Mouse (Mus musculus): ENCODE data around the gene 9030612E09Rik. TPM values are rescaled to one million over a fixed set of nuclear protein-coding genes. Genes with fewer than 3 reads are reported as not detected.
A peak's percentile ranks its signal among the peaks of the same experiment; 100 is the strongest.

9030612E09Rik gene
- total and polyA plus RNA-seq, 2 experiments from 2014 or later = 0.11 to 1.1 TPM

DNA sequence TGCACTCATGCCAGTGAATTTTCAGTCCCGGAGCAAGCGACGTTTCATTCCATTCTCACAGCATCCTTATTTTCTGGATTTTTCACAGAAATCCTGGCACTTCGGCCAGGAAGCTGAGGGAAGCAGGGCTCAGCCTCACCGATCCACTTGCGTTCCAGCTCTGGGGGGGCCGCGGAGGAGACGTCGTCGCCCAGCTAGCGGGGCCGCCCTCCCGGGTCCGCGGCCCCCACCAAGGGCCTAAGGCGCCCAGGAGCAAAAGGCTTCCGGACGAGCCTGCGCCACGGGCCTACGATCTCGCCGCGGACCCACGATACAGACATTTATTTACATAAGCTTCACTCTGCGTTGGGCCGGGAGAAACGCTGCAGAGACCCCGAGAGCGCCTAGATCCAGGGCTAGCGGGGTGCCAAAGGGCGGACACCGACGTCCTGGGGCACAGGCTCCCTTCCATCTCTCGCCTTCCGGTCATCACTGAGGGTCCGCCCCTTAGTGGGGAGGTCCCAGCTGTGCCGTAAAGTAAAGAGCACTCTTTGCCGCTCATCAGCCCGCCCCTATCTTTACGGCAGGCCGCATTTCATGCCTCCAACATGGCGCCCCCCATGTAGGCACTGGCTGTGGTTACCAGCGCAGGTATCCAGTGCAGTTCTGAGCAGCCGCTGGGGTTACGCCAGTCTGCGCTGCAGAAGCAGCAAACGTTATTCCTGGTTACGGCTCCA, 46.6 kb downstream of the 9030612E09Rik start, which contains the start of gene Pdss2:
Gene Pdss2, plus strand, starts transcription at position 577 of the 716 bp plus-strand sequence.
- TF ChIP-seq CTCF (IDR thresholded peaks at IDR 0.05; ENCODE audit: low read depth) (peak; percentile 29; the same call in 1 of the 2 replicates), EP300 (IDR thresholded peaks at IDR 0.05; ENCODE audit: low read depth) (peak; percentile 74; the same call in 1 of the 2 replicates)
- WGBS = under 1% methylated on average over 50 of the region's 50 CpGs

DNA sequence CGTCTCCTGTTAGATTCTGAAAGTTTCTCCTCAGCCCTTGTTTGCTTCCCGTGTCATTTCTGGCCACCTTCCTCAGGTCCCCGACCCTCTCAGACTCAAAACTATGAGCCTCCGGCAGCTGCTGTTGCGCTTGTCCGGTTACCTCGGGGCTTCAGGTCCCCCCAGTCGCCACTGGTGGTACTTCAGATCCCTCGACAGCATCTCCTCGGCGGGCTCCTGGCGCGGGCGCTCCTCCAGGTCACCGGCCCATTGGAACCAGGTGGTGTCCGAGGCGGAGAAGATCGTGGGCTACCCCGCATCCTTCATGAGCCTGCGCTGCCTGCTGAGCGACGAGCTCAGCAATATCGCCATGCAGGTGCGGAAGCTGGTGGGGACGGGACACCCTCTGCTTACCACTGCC, 47.2 kb downstream of the 9030612E09Rik start:
- TF ChIP-seq CTCF (IDR thresholded peaks at IDR 0.05; ENCODE audit: low read depth) = no peak
- TF ChIP-seq EP300 (IDR thresholded peaks at IDR 0.05; ENCODE audit: low read depth) = no peak
- H3K27ac ChIP-seq (ENCODE audit: low read depth) = peak overlapping the region; percentile 95
- peak overlapping the region; percentile 95 for H3K4me3 ChIP-seq (ENCODE audit: low read depth, low read length)
- 1% methylated on average over 25 of the region's 25 CpGs for WGBS
- H3K4me2 ChIP-seq (ENCODE audit: low read depth, low read length) = peak overlapping the region; percentile 93
- no peaks in the 10 kb centered on the region for H3K27me3 ChIP-seq (ENCODE audit: control insufficient read depth, insufficient read depth, low read length)
- DNase-seq (ENCODE audit: low spot score) (peak; percentile 10), ATAC-seq (ENCODE audit: insufficient read depth, low read depth) (peak; percentile 17)
- peaks cover 12% of the 10 kb centered on the region for H3K4me1 ChIP-seq (ENCODE audit: control insufficient read depth, insufficient read depth)
- peak overlapping the region; percentile 91 for H3K9ac ChIP-seq (replicated peaks; ENCODE audit: low read depth, low read length)
- H3K9me3 ChIP-seq (replicated peaks; ENCODE audit: control insufficient read depth, low read length) = no peaks in the 10 kb centered on the region
- H3K36me3 ChIP-seq (replicated peaks; ENCODE audit: control insufficient read depth, insufficient read depth, low read length) = no peaks in the 10 kb centered on the region

More for the DNA sequence above, 46.6 kb downstream of the 9030612E09Rik start, which contains the start of gene Pdss2:
- peak; percentile 98 for DNase-seq (ENCODE audit: low spot score)
- H3K36me3 ChIP-seq (replicated peaks; ENCODE audit: control insufficient read depth, insufficient read depth, low read length) = no peaks in the 10 kb centered on the region
- H3K9me3 ChIP-seq (replicated peaks; ENCODE audit: control insufficient read depth, low read length) = no peaks in the 10 kb centered on the region
- H3K4me2 ChIP-seq (ENCODE audit: low read depth, low read length) = peak within 1 kb of the TSS; percentile 93
- H3K4me3 ChIP-seq (ENCODE audit: low read depth, low read length) = peak within 1 kb of the TSS; percentile 95
- H3K27me3 ChIP-seq (ENCODE audit: control insufficient read depth, insufficient read depth, low read length) = no peaks in the 10 kb centered on the region
- peak within 1 kb of the TSS; percentile 95 for H3K27ac ChIP-seq (ENCODE audit: low read depth)
- ATAC-seq (ENCODE audit: insufficient read depth, low read depth) = peak; percentile 98
- H3K4me1 ChIP-seq (ENCODE audit: control insufficient read depth, insufficient read depth) = peaks cover 12% of the 10 kb centered on the region
- H3K9ac ChIP-seq (replicated peaks; ENCODE audit: low read depth, low read length) = peak within 1 kb of the TSS; percentile 91

DNA sequence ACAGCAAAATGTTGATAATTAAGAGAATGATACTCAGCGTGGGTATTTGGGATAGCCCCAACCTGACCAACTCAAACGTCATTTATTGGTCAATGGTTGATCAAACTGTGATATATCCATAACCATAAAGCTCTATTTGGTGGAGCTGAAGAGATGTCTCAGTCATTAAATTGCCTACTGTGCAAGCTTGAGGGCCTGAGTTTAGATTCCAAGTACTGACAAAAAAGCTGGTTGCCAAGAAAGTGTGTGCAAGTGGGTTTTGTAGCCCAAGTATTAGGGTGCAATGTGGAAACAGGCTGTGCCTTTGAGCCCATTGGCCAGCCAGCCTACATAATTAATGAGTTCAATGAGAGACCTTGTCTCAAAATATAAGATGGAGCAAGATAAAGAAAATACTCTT, 48.9 kb downstream of the 9030612E09Rik start:
- 85% methylated on average over 2 of the region's 2 CpGs for WGBS
- H3K9ac ChIP-seq (replicated peaks; ENCODE audit: low read depth, low read length) = no peak overlapping the region
- no peaks in the 10 kb centered on the region for H3K36me3 ChIP-seq (replicated peaks; ENCODE audit: control insufficient read depth, insufficient read depth, low read length)

More for the DNA sequence above, 48.9 kb downstream of the 9030612E09Rik start:
- Histone ChIP-seq H3K9me3 (replicated peaks; ENCODE audit: control insufficient read depth, low read length) (no peaks in the 10 kb centered on the region), H3K4me1 (ENCODE audit: control insufficient read depth, insufficient read depth) (peaks cover 12% of the 10 kb centered on the region), H3K4me2 (ENCODE audit: low read depth, low read length) (no peak overlapping the region), H3K27ac (ENCODE audit: low read depth) (no peak overlapping the region), H3K27me3 (ENCODE audit: control insufficient read depth, insufficient read depth, low read length) (no peaks in the 10 kb centered on the region), H3K4me3 (ENCODE audit: low read depth, low read length) (no peak overlapping the region)
- DNase-seq (ENCODE audit: low spot score) (no peak), ATAC-seq (ENCODE audit: insufficient read depth, low read depth) (no peak)
- TF ChIP-seq EP300 (IDR thresholded peaks at IDR 0.05; ENCODE audit: low read depth) (no peak), CTCF (IDR thresholded peaks at IDR 0.05; ENCODE audit: low read depth) (no peak)

Other genes with a start within 250 kb of the 9030612E09Rik start
- 2.6 and 3.9 TPM in 2 replicates for gene Sobp, start 174 bp upstream of the 9030612E09Rik start, total RNA-seq (2014; rRNA removed; ENCODE audit: low replicate concordance)
- gene Sobp, start 174 bp upstream of the 9030612E09Rik start, polyA plus RNA-seq (2015; fragmentation: Nextera tagmentation; extraction: Ambion mirVana) = 2.5 and 3.0 TPM in 2 replicates
- gene Pdss2, start 46.8 kb downstream of the 9030612E09Rik start, total RNA-seq (2014; rRNA removed; ENCODE audit: low replicate concordance) = 15.0 and 28.9 TPM in 2 replicates
- gene Pdss2, start 46.8 kb downstream of the 9030612E09Rik start, polyA plus RNA-seq (2015; fragmentation: Nextera tagmentation; extraction: Ambion mirVana) = 14.1 and 14.7 TPM in 2 replicates